Mouse (Mus musculus): ENCODE results near the gene Pga5. TPM values are rescaled to one million over a fixed set of nuclear protein-coding genes. Genes with fewer than 3 reads are reported as not detected.

Gene Pga5
- 0.34 TPM in 1 of 2 replicates, not detected in the other for polyA plus RNA-seq (2014; fragmentation: Nextera tagmentation; extraction: Ambion mirVana)

DNA sequence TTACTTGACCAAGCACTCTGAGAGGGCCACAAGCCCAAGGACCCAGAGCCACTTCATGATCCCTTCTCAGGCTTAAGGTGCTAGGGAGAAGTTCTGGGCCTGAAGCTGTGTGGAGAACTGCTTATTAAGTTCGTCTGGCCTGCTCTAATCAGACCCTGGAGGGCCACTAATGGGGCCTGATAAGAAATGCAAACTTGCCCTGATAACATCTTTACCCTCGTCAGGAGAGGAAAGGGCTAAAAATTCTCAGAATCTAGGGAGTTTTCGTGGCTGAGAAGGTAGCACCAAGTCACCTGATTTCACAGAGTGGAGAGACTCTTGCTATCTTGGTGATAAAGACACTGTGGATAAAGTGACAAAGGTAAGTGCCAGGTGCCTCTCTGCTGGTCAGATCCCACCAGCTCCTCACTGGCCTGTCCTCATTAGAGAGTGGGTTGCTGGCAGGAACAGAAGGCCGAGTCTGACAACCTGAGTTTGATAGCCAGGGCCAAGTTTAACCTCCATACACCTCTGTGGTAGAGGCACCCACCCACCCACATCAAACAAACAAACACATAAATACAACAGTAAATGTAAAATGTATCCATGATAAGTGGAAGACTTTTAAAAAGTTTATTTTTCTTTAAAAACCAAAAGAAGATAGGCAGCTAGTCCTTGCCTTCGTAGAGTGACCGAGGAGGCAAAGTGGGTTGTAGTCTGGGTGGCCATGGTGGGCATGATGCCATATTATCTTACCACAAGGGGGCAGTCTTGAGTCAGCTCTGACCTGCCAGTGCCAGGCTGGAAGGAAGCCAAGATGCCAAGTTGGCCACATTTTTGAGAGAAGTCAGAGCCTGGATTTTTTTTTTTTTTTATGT is at the start of gene Pga5:
Gene Pga5 (minus strand): TSS at position 157 of the 857 bp plus-strand sequence.
- DNase-seq (ENCODE audit: low spot score) = peak; percentile 75
- WGBS = 34% methylated on average over 6 of the region's 6 CpGs
- no peak within 1 kb of the TSS for H3K27ac ChIP-seq (ENCODE audit: low read depth)
- no peak within 1 kb of the TSS for H3K4me3 ChIP-seq (ENCODE audit: low read depth, low read length)
- no peaks in the 10 kb centered on the region for H3K36me3 ChIP-seq (ENCODE audit: control insufficient read depth, insufficient read depth, low read length)
- H3K4me1 ChIP-seq (replicated peaks; ENCODE audit: control insufficient read depth, insufficient read depth, low read length) = no peaks in the 10 kb centered on the region
- ATAC-seq (replicated peaks; ENCODE audit: low FRiP score, low TSS enrichment, low read depth) = no peak
- no peak within 1 kb of the TSS for H3K9ac ChIP-seq (ENCODE audit: low read length)
- no peak within 1 kb of the TSS for H3K4me2 ChIP-seq (ENCODE audit: low read length)
- no peaks in the 10 kb centered on the region for H3K9me3 ChIP-seq (ENCODE audit: control insufficient read depth, low read length)
- no peaks in the 10 kb centered on the region for H3K27me3 ChIP-seq (replicated peaks; ENCODE audit: control insufficient read depth, insufficient read depth, low read length)

DNA sequence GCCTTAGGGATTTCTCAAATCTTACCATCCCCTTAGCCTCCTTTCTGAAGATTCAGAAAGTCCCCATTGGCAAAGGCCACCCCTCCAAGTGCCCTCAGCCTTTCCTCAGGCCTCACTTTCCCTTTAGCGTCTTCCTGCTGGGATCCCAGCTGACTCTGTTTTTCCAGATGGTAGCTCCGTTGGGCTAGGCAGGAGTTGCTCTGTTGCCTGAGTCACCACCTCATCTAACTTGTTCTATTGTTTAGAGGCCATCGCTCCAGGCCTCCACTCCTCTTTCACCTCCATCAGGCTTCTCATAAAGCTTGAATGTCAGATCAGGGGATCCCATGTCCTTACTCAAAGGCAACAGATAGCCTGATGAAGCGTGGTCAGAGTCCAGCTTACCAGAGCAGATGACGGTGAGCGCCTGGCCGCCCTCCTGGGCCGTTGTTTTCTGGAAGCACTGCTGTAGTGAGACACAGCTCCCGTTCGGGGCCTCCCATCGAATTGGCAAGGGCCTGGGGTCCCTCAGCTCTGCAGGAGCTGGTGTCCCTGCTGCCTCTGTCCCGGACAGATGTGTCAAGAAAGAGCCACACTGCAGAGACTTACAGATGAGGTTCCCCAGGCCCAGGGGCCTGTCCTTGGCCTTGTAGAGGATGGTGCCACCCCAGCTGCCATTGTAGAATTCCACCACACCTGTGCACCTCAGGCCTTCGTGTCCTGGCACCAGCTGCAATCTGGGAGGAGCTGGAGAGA is 46.9 kb upstream of the Pga5 start:
- ATAC-seq (replicated peaks; ENCODE audit: low FRiP score, low TSS enrichment, low read depth) = no peak
- no peaks in the 10 kb centered on the region for H3K9me3 ChIP-seq (ENCODE audit: control insufficient read depth, low read length)

GRCm38 (mm10) chr19:10723649-10724048 is 45.8 kb upstream of the Pga5 start:
- H3K27me3 ChIP-seq (replicated peaks; ENCODE audit: control insufficient read depth, insufficient read depth, low read length) = no peaks in the 10 kb centered on the region
- no peak for ATAC-seq (replicated peaks; ENCODE audit: low FRiP score, low TSS enrichment, low read depth)
- peaks cover 12% of the 10 kb centered on the region for H3K4me1 ChIP-seq (replicated peaks; ENCODE audit: control insufficient read depth, insufficient read depth, low read length)
- DNase-seq (ENCODE audit: low spot score) = no peak
- 39% methylated on average over 5 of the region's 5 CpGs for WGBS
- H3K27ac ChIP-seq (ENCODE audit: low read depth) = no peak overlapping the region
- H3K36me3 ChIP-seq (ENCODE audit: control insufficient read depth, insufficient read depth, low read length) = no peaks in the 10 kb centered on the region
- no peak overlapping the region for H3K9ac ChIP-seq (ENCODE audit: low read length)
- H3K4me2 ChIP-seq (ENCODE audit: low read length) = no peak overlapping the region
- H3K9me3 ChIP-seq (ENCODE audit: control insufficient read depth, low read length) = no peaks in the 10 kb centered on the region
- H3K4me3 ChIP-seq (ENCODE audit: low read depth, low read length) = no peak overlapping the region

More for the DNA sequence above, 46.9 kb upstream of the Pga5 start:
- peaks cover 9% of the 10 kb centered on the region for H3K4me1 ChIP-seq (replicated peaks; ENCODE audit: control insufficient read depth, insufficient read depth, low read length)
- H3K27ac ChIP-seq (ENCODE audit: low read depth) = no peak overlapping the region
- no peak for DNase-seq (ENCODE audit: low spot score)
- no peak overlapping the region for H3K4me2 ChIP-seq (ENCODE audit: low read length)
- H3K9ac ChIP-seq (ENCODE audit: low read length) = no peak overlapping the region
- H3K27me3 ChIP-seq (replicated peaks; ENCODE audit: control insufficient read depth, insufficient read depth, low read length) = no peaks in the 10 kb centered on the region
- no peak overlapping the region for H3K4me3 ChIP-seq (ENCODE audit: low read depth, low read length)
- no peaks in the 10 kb centered on the region for H3K36me3 ChIP-seq (ENCODE audit: control insufficient read depth, insufficient read depth, low read length)
- WGBS = 75% methylated on average over 13 of the region's 13 CpGs

- WGBS = 19% methylated on average over 13 of the region's 13 CpGs
- Histone ChIP-seq H3K9ac (ENCODE audit: low read length) (no peak overlapping the region), H3K4me2 (ENCODE audit: low read length) (no peak overlapping the region), H3K4me3 (ENCODE audit: low read depth, low read length) (no peak overlapping the region), H3K27me3 (replicated peaks; ENCODE audit: control insufficient read depth, insufficient read depth, low read length) (no peaks in the 10 kb centered on the region), H3K27ac (ENCODE audit: low read depth) (no peak overlapping the region), H3K4me1 (replicated peaks; ENCODE audit: control insufficient read depth, insufficient read depth, low read length) (peaks cover 15% of the 10 kb centered on the region), H3K9me3 (ENCODE audit: control insufficient read depth, low read length) (no peaks in the 10 kb centered on the region), H3K36me3 (ENCODE audit: control insufficient read depth, insufficient read depth, low read length) (no peaks in the 10 kb centered on the region)
- DNase-seq (ENCODE audit: low spot score) = no peak
- ATAC-seq (replicated peaks; ENCODE audit: low FRiP score, low TSS enrichment, low read depth) = no peak
Observed at GRCm38 (mm10) chr19:10723084-10723483, 45.2 kb upstream of the Pga5 start.

DNA sequence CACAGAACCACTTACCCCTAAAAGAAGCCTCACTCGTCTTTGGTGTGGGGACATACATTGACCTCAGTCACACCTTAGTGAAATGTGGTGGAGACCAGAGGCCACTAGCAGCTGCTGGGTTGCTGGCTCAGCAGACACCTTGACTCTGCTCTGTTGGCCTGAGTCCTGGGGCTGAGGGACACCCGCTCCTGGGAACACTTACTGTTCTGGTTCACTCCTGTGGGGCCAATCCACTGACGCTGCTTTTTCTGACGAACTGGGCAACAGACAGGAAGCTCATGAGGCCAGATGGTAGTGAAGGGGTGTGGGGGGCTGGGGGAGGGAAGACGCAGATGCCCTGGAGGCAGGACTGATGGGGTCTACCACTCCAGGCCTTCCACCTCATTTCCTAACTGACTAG is 43.2 kb upstream of the Pga5 start:
- no peak overlapping the region for H3K4me2 ChIP-seq (ENCODE audit: low read length)
- H3K36me3 ChIP-seq (ENCODE audit: control insufficient read depth, insufficient read depth, low read length) = no peaks in the 10 kb centered on the region
- ATAC-seq (replicated peaks; ENCODE audit: low FRiP score, low TSS enrichment, low read depth) (no peak), DNase-seq (ENCODE audit: low spot score) (no peak)
- no peak overlapping the region for H3K27ac ChIP-seq (ENCODE audit: low read depth)
- no peaks in the 10 kb centered on the region for H3K27me3 ChIP-seq (replicated peaks; ENCODE audit: control insufficient read depth, insufficient read depth, low read length)
- H3K4me3 ChIP-seq (ENCODE audit: low read depth, low read length) = no peak overlapping the region
- WGBS = 39% methylated on average over 5 of the region's 5 CpGs
- no peak overlapping the region for H3K9ac ChIP-seq (ENCODE audit: low read length)
- H3K4me1 ChIP-seq (replicated peaks; ENCODE audit: control insufficient read depth, insufficient read depth, low read length) = peaks cover 16% of the 10 kb centered on the region
- no peaks in the 10 kb centered on the region for H3K9me3 ChIP-seq (ENCODE audit: control insufficient read depth, low read length)

GRCm38 (mm10) chr19:10720524-10720923 is 42.7 kb upstream of the Pga5 start:
- 25% methylated on average over 3 of the region's 3 CpGs for WGBS
- no peaks in the 10 kb centered on the region for H3K36me3 ChIP-seq (ENCODE audit: control insufficient read depth, insufficient read depth, low read length)

GRCm38 (mm10) chr19:10719751-10720150 is 41.9 kb upstream of the Pga5 start:
- no peak for ATAC-seq (replicated peaks; ENCODE audit: low FRiP score, low TSS enrichment, low read depth)
- Histone ChIP-seq H3K27ac (ENCODE audit: low read depth) (no peak overlapping the region), H3K27me3 (replicated peaks; ENCODE audit: control insufficient read depth, insufficient read depth, low read length) (no peaks in the 10 kb centered on the region), H3K9ac (ENCODE audit: low read length) (no peak overlapping the region), H3K4me2 (ENCODE audit: low read length) (no peak overlapping the region), H3K4me1 (replicated peaks; ENCODE audit: control insufficient read depth, insufficient read depth, low read length) (peaks cover 16% of the 10 kb centered on the region), H3K4me3 (ENCODE audit: low read depth, low read length) (no peak overlapping the region), H3K36me3 (ENCODE audit: control insufficient read depth, insufficient read depth, low read length) (no peaks in the 10 kb centered on the region), H3K9me3 (ENCODE audit: control insufficient read depth, low read length) (no peaks in the 10 kb centered on the region)
- WGBS = 9% methylated on average over 2 of the region's 2 CpGs
- no peak for DNase-seq (ENCODE audit: low spot score)

More at GRCm38 (mm10) chr19:10720524-10720923, 42.7 kb upstream of the Pga5 start:
- H3K4me1 ChIP-seq (replicated peaks; ENCODE audit: control insufficient read depth, insufficient read depth, low read length) = peaks cover 16% of the 10 kb centered on the region
- no peak overlapping the region for H3K9ac ChIP-seq (ENCODE audit: low read length)
- no peak for DNase-seq (ENCODE audit: low spot score)
- H3K4me2 ChIP-seq (ENCODE audit: low read length) = no peak overlapping the region
- H3K27me3 ChIP-seq (replicated peaks; ENCODE audit: control insufficient read depth, insufficient read depth, low read length) = no peaks in the 10 kb centered on the region
- H3K4me3 ChIP-seq (ENCODE audit: low read depth, low read length) = no peak overlapping the region
- H3K27ac ChIP-seq (ENCODE audit: low read depth) = no peak overlapping the region
- ATAC-seq (replicated peaks; ENCODE audit: low FRiP score, low TSS enrichment, low read depth) = no peak
- no peaks in the 10 kb centered on the region for H3K9me3 ChIP-seq (ENCODE audit: control insufficient read depth, low read length)

GRCm38 (mm10) chr19:10718251-10718775 is 40.4 kb upstream of the Pga5 start:
- DNase-seq (ENCODE audit: low spot score) (no peak), ATAC-seq (replicated peaks; ENCODE audit: low FRiP score, low TSS enrichment, low read depth) (no peak)
- Histone ChIP-seq H3K4me3 (ENCODE audit: low read depth, low read length) (no peak overlapping the region), H3K27me3 (replicated peaks; ENCODE audit: control insufficient read depth, insufficient read depth, low read length) (no peaks in the 10 kb centered on the region), H3K27ac (ENCODE audit: low read depth) (no peak overlapping the region), H3K4me2 (ENCODE audit: low read length) (no peak overlapping the region), H3K4me1 (replicated peaks; ENCODE audit: control insufficient read depth, insufficient read depth, low read length) (peaks cover 16% of the 10 kb centered on the region), H3K9ac (ENCODE audit: low read length) (no peak overlapping the region), H3K36me3 (ENCODE audit: control insufficient read depth, insufficient read depth, low read length) (peaks cover 8% of the 10 kb centered on the region), H3K9me3 (ENCODE audit: control insufficient read depth, low read length) (no peaks in the 10 kb centered on the region)
- 70% methylated on average over 7 of the region's 7 CpGs for WGBS

Measured in intestine, embryonic 14.5 days (tissue).